Mouse (Mus musculus) ES-E14 (cell line): ENCODE data around the gene Anxa6. TPM values are rescaled to one million over a fixed set of nuclear protein-coding genes. Genes with fewer than 3 reads are reported as not detected.
A peak's percentile ranks its signal among the peaks of the same experiment; 100 is the strongest.

Experiments used
- DNase-seq: peaks from one replicate; pipeline ENCODE4 v3.0.0-alpha.2; 2013; ENCODE audit warnings: low read depth, low spot score
- H3K27ac ChIP-seq: 2 replicates; pipeline ENCODE4 v1.5.1; 2012; ENCODE audit warnings: low read depth, mild to moderate bottlenecking, low read length, moderate library complexity, mixed read lengths; ENCODE audit not compliant: poor library complexity, insufficient read depth, severe bottlenecking
- H3K36me3 ChIP-seq: 2 replicates; pipeline ENCODE4 v1.6.1; 2012; ENCODE audit warnings: mild to moderate bottlenecking, low read length, moderate library complexity, mixed read lengths; ENCODE audit not compliant: control insufficient read depth, poor library complexity, insufficient read depth, severe bottlenecking
- H3K4me1 ChIP-seq, 2 experiments: fragments of 150-350 bp in 1 of 2; sonication (generic) in 1 of 2; 2 replicates each; pipeline ENCODE4 v1.6.1; 2012; ENCODE audit warnings: low read length in 2 of 2, mild to moderate bottlenecking in 1 of 2, mixed read lengths in 1 of 2; ENCODE audit not compliant: control insufficient read depth in 2 of 2, insufficient read depth in 2 of 2, poor library complexity in 1 of 2
- H3K4me3 ChIP-seq, 2 experiments: fragments of 150-350 bp in 1 of 2; sonication (generic) in 1 of 2; 2 replicates each; pipeline ENCODE4 v1.5.1; 2012; ENCODE audit warnings: low read length in 2 of 2, low read depth in 1 of 2, mild to moderate bottlenecking in 1 of 2, mixed read lengths in 1 of 2; ENCODE audit not compliant: insufficient read depth in 1 of 2, poor library complexity in 1 of 2, severe bottlenecking in 1 of 2
- H3K9ac ChIP-seq: 2 replicates; pipeline ENCODE4 v1.6.1; 2012; ENCODE audit warnings: low read depth, mild to moderate bottlenecking, low read length, mixed read lengths; ENCODE audit not compliant: poor library complexity, insufficient read depth, severe bottlenecking
- H3K9me3 ChIP-seq: fragments of 150-350 bp; sonication (generic); 2 replicates; pipeline ENCODE4 v1.6.1; 2012; ENCODE audit warnings: low read depth, mild to moderate bottlenecking, low read length; ENCODE audit not compliant: control insufficient read depth, insufficient read depth
- CHD2 ChIP-seq: IDR thresholded peaks from 2 replicates; pipeline ENCODE4 v1.6.1; 2014; ENCODE audit warnings: mild to moderate bottlenecking, low read depth, low read length, inconsistent platforms
- HCFC1 ChIP-seq: IDR thresholded peaks from 2 replicates; pipeline ENCODE4 v1.6.1; 2012; ENCODE audit warnings: low read length, inconsistent platforms, borderline replicate concordance; ENCODE audit not compliant: insufficient read depth
- MAFK ChIP-seq: IDR thresholded peaks from 2 replicates; pipeline ENCODE4 v1.6.1; 2014; ENCODE audit warnings: mild to moderate bottlenecking, low read depth, low read length, inconsistent platforms; ENCODE audit not compliant: insufficient read depth
- ZC3H11A ChIP-seq: IDR thresholded peaks from 2 replicates; pipeline ENCODE4 v1.6.1; 2012; ENCODE audit warnings: low read depth, mild to moderate bottlenecking, inconsistent platforms, low read length, borderline replicate concordance
- ZNF384 ChIP-seq: IDR thresholded peaks from 2 replicates; pipeline ENCODE4 v1.6.1; 2012; ENCODE audit warnings: low read depth, low read length, inconsistent platforms
- in situ Hi-C, 2 experiments: fragments of 600-800 bp; cut with MboI; formaldehyde crosslinking; loops; one replicate each; pipeline ENCODE4 v1.15.1; 2025; ENCODE audit warnings: low sequenced_read_pairs in 2 of 2, inconsistent platforms in 1 of 2; ENCODE audit not compliant: unreplicated experiment in 2 of 2
- total RNA-seq: library from RNA; depleted of rRNA; stranded (reverse); fragments of 300-350 nt; gene quantifications from 2 replicates; pipeline ENCODE4 v1.2.3, GENCODE M21; 2012

Gene Anxa6
- total RNA-seq, 1 experiment: 125 TPM

- H3K27ac ChIP-seq: no peak overlapping the region
- TF ChIP-seq CHD2 (no peak), ZC3H11A (no peak), MAFK (no peak), HCFC1 (no peak), ZNF384 (no peak)
- in situ Hi-C loops: no loop called here
- H3K36me3 ChIP-seq: peaks cover 35% of the 10 kb centered on the region
- no peaks in the 10 kb centered on the region for H3K9me3 ChIP-seq
- no peak overlapping the region for H3K4me3 ChIP-seq
- no peaks in the 10 kb centered on the region for H3K4me1 ChIP-seq
- no peak for DNase-seq
- H3K9ac ChIP-seq: no peak overlapping the region
These were observed 21.8 kb downstream of the Anxa6 start for GRCm38 (mm10) chr11:55011440-55011839.

GRCm38 (mm10) chr11:55008230-55008629 is 25.0 kb downstream of the Anxa6 start:
- H3K9ac ChIP-seq: no peak overlapping the region
- no peaks in the 10 kb centered on the region for H3K4me1 ChIP-seq
- no peak overlapping the region for H3K27ac ChIP-seq
- no peak for DNase-seq
- H3K4me3 ChIP-seq: no peak overlapping the region
- peaks cover 29% of the 10 kb centered on the region for H3K36me3 ChIP-seq
- no peak for TF ChIP-seq ZNF384
- TF ChIP-seq HCFC1: no peak
- TF ChIP-seq CHD2: no peak
- no peak for TF ChIP-seq ZC3H11A
- no peak for TF ChIP-seq MAFK
- H3K9me3 ChIP-seq: no peaks in the 10 kb centered on the region
- in situ Hi-C loops: no loop called here

- no peak overlapping the region for H3K4me3 ChIP-seq
- DNase-seq: no peak
- H3K9me3 ChIP-seq: no peaks in the 10 kb centered on the region
- no peaks in the 10 kb centered on the region for H3K4me1 ChIP-seq
- TF ChIP-seq ZNF384: no peak
- no peak for TF ChIP-seq ZC3H11A
- TF ChIP-seq MAFK: no peak
- no peak for TF ChIP-seq HCFC1
- no peak for TF ChIP-seq CHD2
- H3K27ac ChIP-seq: no peak overlapping the region
- peaks cover 23% of the 10 kb centered on the region for H3K36me3 ChIP-seq
- in situ Hi-C loops: no loop called here
- H3K9ac ChIP-seq: no peak overlapping the region
These were observed 27.6 kb downstream of the Anxa6 start for GRCm38 (mm10) chr11:55005684-55006083.

- no peaks in the 10 kb centered on the region for H3K4me1 ChIP-seq
- DNase-seq: no peak
- in situ Hi-C loops: no loop called here
- peaks cover 23% of the 10 kb centered on the region for H3K36me3 ChIP-seq
- H3K27ac ChIP-seq: no peak overlapping the region
- no peak overlapping the region for H3K4me3 ChIP-seq
- H3K9ac ChIP-seq: no peak overlapping the region
- TF ChIP-seq MAFK: no peak
- TF ChIP-seq ZNF384: no peak
- no peak for TF ChIP-seq HCFC1
- no peak for TF ChIP-seq ZC3H11A
- TF ChIP-seq CHD2: no peak
- H3K9me3 ChIP-seq: no peaks in the 10 kb centered on the region
These were observed 28.2 kb downstream of the Anxa6 start for GRCm38 (mm10) chr11:55004970-55005502.

GRCm38 (mm10) chr11:54998708-54999107 is 34.5 kb downstream of the Anxa6 start:
- Histone ChIP-seq H3K9me3 (no peaks in the 10 kb centered on the region), H3K4me1 (peaks cover 0 to 16% of the 10 kb centered on the region in 2 experiments; a peak in 2 of 4 replicates), H3K4me3 (no peak overlapping the region), H3K9ac (no peak overlapping the region), H3K36me3 (peaks cover 8% of the 10 kb centered on the region; the same call in 1 of the 2 replicates), H3K27ac (0 out of 2 replicates have a peak overlapping the region, but pooled peaks have one; percentile 2)
- in situ Hi-C loops: loop anchor here in 1 of 2 experiments (5.0 kb wide), 1 partner anchor 44 kb away; no protein-coding TSS in a partner anchor
- TF ChIP-seq ZC3H11A: no peak
- no peak for TF ChIP-seq HCFC1
- no peak for TF ChIP-seq CHD2
- no peak for TF ChIP-seq ZNF384
- no peak for TF ChIP-seq MAFK
- DNase-seq: no peak
